In the genomic region with DNA sequence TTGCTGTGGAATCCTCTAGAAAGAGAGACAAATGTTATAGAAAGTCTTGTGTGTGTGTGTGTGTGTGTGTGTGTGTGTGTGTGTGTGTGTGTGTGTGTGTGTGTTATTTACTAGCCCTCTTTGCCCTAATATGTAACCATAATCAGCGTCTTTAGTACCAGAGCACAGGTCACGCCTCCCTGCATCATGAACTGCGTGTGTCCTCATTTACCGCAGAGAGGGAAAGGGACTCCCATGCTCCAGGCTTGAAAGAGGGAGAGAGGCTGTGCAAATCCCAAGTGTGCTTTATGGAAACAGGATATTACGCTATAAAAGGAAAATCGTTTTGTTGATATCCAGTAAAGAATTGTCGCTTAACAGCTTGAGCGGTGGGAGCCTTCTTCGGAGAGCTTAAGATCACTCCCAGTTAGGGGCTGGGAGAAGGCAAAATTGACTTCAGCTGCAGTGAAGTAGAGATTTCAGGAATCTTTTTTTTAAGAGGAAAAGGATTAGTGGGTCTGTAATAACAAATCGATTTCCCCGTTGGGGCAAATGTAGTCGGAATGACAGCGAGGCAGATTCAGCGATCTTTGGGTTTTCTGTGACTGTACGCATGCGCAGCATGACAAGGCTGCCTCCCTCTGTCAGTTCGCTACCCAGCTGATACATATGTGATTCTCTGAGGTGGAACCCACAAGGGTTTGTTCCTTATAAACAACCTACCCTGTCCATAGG, we compare ENCODE assay signal across 7 mouse cellular contexts.
DNase-seq lines count a peak whose midpoint lies in the region; ATAC-seq and TF ChIP-seq lines count a peak whose summit lies in the region.

No protein-coding gene starts in this region.

- ATAC-seq in embryonic facial prominence, embryonic 15.5 days (ENCODE audit: insufficient number of reproducible peaks, low FRiP score, low TSS enrichment, low read depth) = no peak
- ATAC-seq in intestine, postnatal 0 days = no peak

- no peak for DNase-seq in left cerebral cortex, adult 2 months (ENCODE audit: extremely low spot score in 1 of 2, low spot score in 2 of 2)
- DNase-seq in left cerebral cortex, adult 11 months (ENCODE audit: low spot score) = no peak
- peak; percentile 52 for DNase-seq in splenic B cell, adult 2 months (ENCODE audit: low read depth, low spot score)
- no peak for DNase-seq in testis, postnatal 14 days (ENCODE audit: low spot score)
- DNase-seq in layer of hippocampus, adult 8-10 months (ENCODE audit: low spot score in 2 of 2) = no peak

- peak overlapping the region; percentile 36 for H3K4me2 ChIP-seq in embryonic facial prominence, embryonic 15.5 days (replicated peaks)
- H3K4me2 ChIP-seq in intestine, postnatal 0 days (replicated peaks; ENCODE audit: low read depth) = peak overlapping the region; percentile 37

- no peak for TF ChIP-seq CTCF in left cerebral cortex, adult 2 months (IDR thresholded peaks at IDR 0.05)
- TF ChIP-seq CTCF in intestine, postnatal 0 days (IDR thresholded peaks at IDR 0.05; ENCODE audit: low read depth) = no peak

- 38% methylated on average over 17 of the region's 17 CpGs for WGBS in embryonic facial prominence, embryonic 15.5 days
- 59% methylated on average over 17 of the region's 17 CpGs for WGBS in intestine, postnatal 0 days

- H3K4me3 ChIP-seq in left cerebral cortex, adult 2 months = peak overlapping the region; percentile 37
- H3K4me3 ChIP-seq in embryonic facial prominence, embryonic 15.5 days (replicated peaks) = peak overlapping the region; percentile 29
- no peak overlapping the region; the same call in 1 of the 2 replicates for H3K4me3 ChIP-seq in intestine, postnatal 0 days (ENCODE audit: low read depth, low read length)

- H3K36me3 ChIP-seq in embryonic facial prominence, embryonic 15.5 days = no peaks in the 10 kb centered on the region
- no peaks in the 10 kb centered on the region for H3K36me3 ChIP-seq in intestine, postnatal 0 days (ENCODE audit: control insufficient read depth, insufficient read depth)
- no peaks in the 10 kb centered on the region for H3K36me3 ChIP-seq in splenic B cell, adult 2 months (ENCODE audit: control insufficient read depth, insufficient read depth, low read length, poor library complexity, severe bottlenecking)

- H3K27me3 ChIP-seq in embryonic facial prominence, embryonic 15.5 days = no peaks in the 10 kb centered on the region; the same call in 1 of the 2 replicates
- H3K27me3 ChIP-seq in intestine, postnatal 0 days (replicated peaks; ENCODE audit: control insufficient read depth, insufficient read depth, low read length) = no peaks in the 10 kb centered on the region
- no peaks in the 10 kb centered on the region for H3K27me3 ChIP-seq in splenic B cell, adult 2 months (ENCODE audit: control insufficient read depth, insufficient read depth, low read length, poor library complexity, severe bottlenecking)

- intact Hi-C loops in left cerebral cortex, adult 2 months (cut with DNase I) = no loop called here

- no peak overlapping the region for H3K9ac ChIP-seq in embryonic facial prominence, embryonic 15.5 days
- no peak overlapping the region for H3K9ac ChIP-seq in intestine, postnatal 0 days (ENCODE audit: low read depth, low read length)

- H3K9me3 ChIP-seq in embryonic facial prominence, embryonic 15.5 days (replicated peaks) = no peaks in the 10 kb centered on the region
- no peaks in the 10 kb centered on the region for H3K9me3 ChIP-seq in intestine, postnatal 0 days (ENCODE audit: control insufficient read depth)

- H3K4me1 ChIP-seq in embryonic facial prominence, embryonic 15.5 days = no peaks in the 10 kb centered on the region
- H3K4me1 ChIP-seq in intestine, postnatal 0 days (replicated peaks; ENCODE audit: control insufficient read depth, insufficient read depth, low read length) = no peaks in the 10 kb centered on the region

- no peak overlapping the region for H3K27ac ChIP-seq in left cerebral cortex, adult 2 months
- no peak overlapping the region for H3K27ac ChIP-seq in embryonic facial prominence, embryonic 15.5 days (replicated peaks)
- H3K27ac ChIP-seq in intestine, postnatal 0 days (ENCODE audit: low read depth, low read length) = no peak overlapping the region
